ENCODE assay signal across 29 mouse cellular contexts in genomic region chr7:133699885-133700284, GRCm38 (mm10). TPM values are rescaled to one million over a fixed set of nuclear protein-coding genes. Genes with fewer than 3 reads are reported as not detected.
A peak's percentile ranks its signal among the peaks of the same experiment; 100 is the strongest.
DNase-seq lines count a peak whose midpoint lies in the region; ATAC-seq and TF ChIP-seq lines count a peak whose summit lies in the region.
"Had no signal": no experiment of that assay in that cellular context is flagged by ENCODE, and none has a peak within 500 bp of the region (broad histone marks: within the 10 kb centered on the region; RNA-seq: fewer than 3 reads in every experiment).

No protein-coding gene starts in this region.

- TF ChIP-seq CTCF in liver, embryonic 14.5 days (IDR thresholded peaks at IDR 0.05; ENCODE audit: low read depth) = no peak
- no peak for TF ChIP-seq CTCF in lung, postnatal 0 days (IDR thresholded peaks at IDR 0.05)

- H3K4me2 ChIP-seq in forebrain, embryonic 13.5 days = no peak overlapping the region
- peak overlapping the region; percentile 75 for H3K4me2 ChIP-seq in liver, embryonic 11.5 days
- peak overlapping the region; percentile 97 for H3K4me2 ChIP-seq in liver, embryonic 14.5 days (ENCODE audit: low read depth)
- no peak overlapping the region for H3K4me2 ChIP-seq in lung, postnatal 0 days (replicated peaks; ENCODE audit: low read depth, low read length)
- H3K4me2 ChIP-seq: lung, embryonic 15.5 days; midbrain, embryonic 12.5 days; neural tube, embryonic 15.5 days had no signal

- H3K4me3 ChIP-seq in forebrain, embryonic 10.5 days = no peak overlapping the region; the same call in 1 of the 2 replicates
- H3K4me3 ChIP-seq in forebrain, embryonic 13.5 days = no peak overlapping the region
- peak overlapping the region; percentile 58 for H3K4me3 ChIP-seq in liver, embryonic 11.5 days (ENCODE audit: low read depth, low read length)
- H3K4me3 ChIP-seq in liver, embryonic 14.5 days (ENCODE audit: insufficient read depth in 1 of 2, low read depth in 2 of 2, low read length in 2 of 2) = peak overlapping the region; percentile 82 to 86
- H3K4me3 ChIP-seq in lung, postnatal 0 days (ENCODE audit: low read depth, low read length) = no peak overlapping the region
- H3K4me3 ChIP-seq: gastrocnemius, adult 2 months; hindbrain, embryonic 10.5 days; left cerebral cortex, adult 2 months; lung, embryonic 15.5 days; midbrain, embryonic 12.5 days; neural tube, embryonic 15.5 days had no signal

- H3K27me3 ChIP-seq in forebrain, embryonic 10.5 days (ENCODE audit: poor library complexity, severe bottlenecking) = no peaks in the 10 kb centered on the region
- no peaks in the 10 kb centered on the region for H3K27me3 ChIP-seq in forebrain, embryonic 13.5 days
- no peaks in the 10 kb centered on the region for H3K27me3 ChIP-seq in liver, embryonic 11.5 days (replicated peaks; ENCODE audit: control insufficient read depth, insufficient read depth, low read length)
- no peaks in the 10 kb centered on the region for H3K27me3 ChIP-seq in liver, embryonic 14.5 days (ENCODE audit: control insufficient read depth, insufficient read depth, low read length)
- H3K27me3 ChIP-seq in lung, postnatal 0 days (replicated peaks; ENCODE audit: insufficient read depth, low read length) = no peaks in the 10 kb centered on the region
- H3K27me3 ChIP-seq: lung, embryonic 15.5 days; midbrain, embryonic 12.5 days; neural tube, embryonic 15.5 days had no signal

- WGBS in forebrain, embryonic 10.5 days = 88% methylated on average over 4 of the region's 4 CpGs
- 91% methylated on average over 4 of the region's 4 CpGs for WGBS in forebrain, embryonic 13.5 days
- WGBS in liver, embryonic 11.5 days = 70% methylated on average over 4 of the region's 4 CpGs
- WGBS in liver, embryonic 14.5 days (ENCODE audit: insufficient replicate concordance) = 58% methylated on average over 4 of the region's 4 CpGs
- 75% methylated on average over 4 of the region's 4 CpGs for WGBS in lung, postnatal 0 days

- no peak overlapping the region for H3K9ac ChIP-seq in forebrain, embryonic 13.5 days
- H3K9ac ChIP-seq in liver, embryonic 11.5 days (ENCODE audit: low read depth, low read length) = peak overlapping the region; percentile 71
- peak overlapping the region; percentile 97 for H3K9ac ChIP-seq in liver, embryonic 14.5 days (replicated peaks)
- H3K9ac ChIP-seq in lung, postnatal 0 days (replicated peaks; ENCODE audit: low read depth) = no peak overlapping the region
- H3K9ac ChIP-seq: lung, embryonic 15.5 days; midbrain, embryonic 12.5 days; neural tube, embryonic 15.5 days had no signal

- H3K36me3 ChIP-seq in forebrain, embryonic 10.5 days (replicated peaks) = peaks cover 15% of the 10 kb centered on the region
- H3K36me3 ChIP-seq in forebrain, embryonic 13.5 days (ENCODE audit: poor library complexity, severe bottlenecking) = peaks cover 24% of the 10 kb centered on the region
- peaks cover 25% of the 10 kb centered on the region for H3K36me3 ChIP-seq in liver, embryonic 11.5 days (ENCODE audit: control insufficient read depth, insufficient read depth, low read length)
- peaks cover 62% of the 10 kb centered on the region for H3K36me3 ChIP-seq in liver, embryonic 14.5 days (replicated peaks; ENCODE audit: control insufficient read depth, insufficient read depth, low read depth)
- no peaks in the 10 kb centered on the region for H3K36me3 ChIP-seq in lung, postnatal 0 days (ENCODE audit: insufficient read depth, low read length)
- H3K36me3 ChIP-seq: lung, embryonic 15.5 days had no signal

- no peaks in the 10 kb centered on the region for H3K4me1 ChIP-seq in forebrain, embryonic 10.5 days
- no peaks in the 10 kb centered on the region for H3K4me1 ChIP-seq in forebrain, embryonic 13.5 days
- peaks cover 34% of the 10 kb centered on the region for H3K4me1 ChIP-seq in liver, embryonic 11.5 days (replicated peaks; ENCODE audit: control insufficient read depth, insufficient read depth, low read length)
- peaks cover 54 to 62% of the 10 kb centered on the region in 2 experiments for H3K4me1 ChIP-seq in liver, embryonic 14.5 days (replicated peaks; ENCODE audit: control insufficient read depth in 2 of 2, insufficient read depth in 2 of 2, low read length in 1 of 2)
- H3K4me1 ChIP-seq in lung, postnatal 0 days (ENCODE audit: insufficient read depth, low read depth, low read length) = no peaks in the 10 kb centered on the region
- H3K4me1 ChIP-seq: hindbrain, embryonic 10.5 days; lung, embryonic 15.5 days; midbrain, embryonic 12.5 days; neural tube, embryonic 15.5 days had no signal

- TF ChIP-seq EP300 in liver, embryonic 14.5 days (IDR thresholded peaks at IDR 0.05; ENCODE audit: low read depth) = no peak
- TF ChIP-seq EP300 in lung, postnatal 0 days (IDR thresholded peaks at IDR 0.05) = no peak

- H3K27ac ChIP-seq in forebrain, embryonic 10.5 days = 0 out of 2 replicates have a peak overlapping the region, but pooled peaks have one; percentile 21
- no peak overlapping the region for H3K27ac ChIP-seq in forebrain, embryonic 13.5 days
- peak overlapping the region; percentile 99 for H3K27ac ChIP-seq in liver, embryonic 11.5 days (ENCODE audit: low read depth, low read length)
- peak overlapping the region; percentile 96 for H3K27ac ChIP-seq in liver, embryonic 14.5 days
- no peak overlapping the region for H3K27ac ChIP-seq in lung, postnatal 0 days (ENCODE audit: low read length)
- H3K27ac ChIP-seq: gastrocnemius, adult 2 months; left cerebral cortex, adult 2 months; lung, embryonic 15.5 days; midbrain, embryonic 12.5 days; neural tube, embryonic 15.5 days had no signal

- no peak for ATAC-seq in forebrain, embryonic 13.5 days
- ATAC-seq in liver, embryonic 11.5 days (replicated peaks; ENCODE audit: low FRiP score) = no peak
- ATAC-seq in liver, embryonic 14.5 days (ENCODE audit: insufficient read depth) = no peak
- no peak for ATAC-seq in lung, postnatal 0 days
- ATAC-seq: CD4-positive, CD25-positive, alpha-beta regulatory T cell, adult 4 months; forebrain, embryonic 14.5 days had no signal

- DNase-seq in forebrain, embryonic 10.5 days (ENCODE audit: extremely low spot score, low spot score) = no peak
- DNase-seq in liver, embryonic 11.5 days (ENCODE audit: low spot score) = no peak
- no peak for DNase-seq in liver
- no peak for DNase-seq in liver, embryonic 14.5 days (ENCODE audit: low read depth in 3 of 3, low spot score in 3 of 3)
- no peak for DNase-seq in lung, postnatal 0 days (ENCODE audit: low spot score)
- no peak for DNase-seq in thymus, postnatal 4 days
- DNase-seq: adrenal gland, postnatal 36 days; cerebellum, adult 11 months; cerebellum, adult 9-11 months; gastrocnemius, adult 2 months; kidney, adult 11 months; layer of hippocampus, adult 9-11 months; lung, postnatal 4 days; right cerebral cortex, adult 18-20 months; thymus, adult 18-20 months; thymus, postnatal 36 days had no signal

- no peaks in the 10 kb centered on the region for H3K9me3 ChIP-seq in forebrain, embryonic 10.5 days
- H3K9me3 ChIP-seq in forebrain, embryonic 13.5 days (replicated peaks) = no peaks in the 10 kb centered on the region
- no peaks in the 10 kb centered on the region for H3K9me3 ChIP-seq in liver, embryonic 11.5 days (ENCODE audit: control insufficient read depth, low read length)
- H3K9me3 ChIP-seq in liver, embryonic 14.5 days (ENCODE audit: control insufficient read depth, low read length) = no peaks in the 10 kb centered on the region
- H3K9me3 ChIP-seq in lung, postnatal 0 days (ENCODE audit: low read length) = no peaks in the 10 kb centered on the region
- H3K9me3 ChIP-seq: hindbrain, embryonic 10.5 days; lung, embryonic 15.5 days; midbrain, embryonic 12.5 days; neural tube, embryonic 15.5 days had no signal

RNA-seq across cellular contexts. Expression of gene Bccip, which starts 9.2 kb away (rescaled TPM):
- polyA plus RNA-seq in forebrain, embryonic 10.5 days (2016; fragmentation: Nextera tagmentation; extraction: Ambion mirVana) = 215 and 222 TPM in 2 replicates
- 139 and 149 TPM in 2 replicates for polyA plus RNA-seq in forebrain, embryonic 13.5 days (2015; fragmentation: Nextera tagmentation; extraction: Ambion mirVana)
- 200 and 201 TPM in 2 replicates for polyA plus RNA-seq in liver, embryonic 11.5 days (2014; fragmentation: Nextera tagmentation; extraction: Ambion mirVana)
- polyA plus RNA-seq in liver, embryonic 14.5 days (2012; rRNA removed) = 35.0 and 55.4 TPM in 2 replicates
- 78.5 and 87.7 TPM in 2 replicates for polyA plus RNA-seq in liver, embryonic 14.5 days (2014; fragmentation: Nextera tagmentation; extraction: Ambion mirVana)
- polyA plus RNA-seq in lung, postnatal 0 days (2015; fragmentation: Nextera tagmentation; extraction: Ambion mirVana) = 90.8 TPM in 2 replicates

RNA-seq across cellular contexts. Expression of gene Uros, which starts 10.0 kb away (rescaled TPM):
- polyA plus RNA-seq in forebrain, embryonic 10.5 days (2016; fragmentation: Nextera tagmentation; extraction: Ambion mirVana) = 35.1 and 41.9 TPM in 2 replicates
- polyA plus RNA-seq in forebrain, embryonic 13.5 days (2015; fragmentation: Nextera tagmentation; extraction: Ambion mirVana) = 46.2 and 48.7 TPM in 2 replicates
- 129 and 150 TPM in 2 replicates for polyA plus RNA-seq in liver, embryonic 11.5 days (2014; fragmentation: Nextera tagmentation; extraction: Ambion mirVana)
- polyA plus RNA-seq in liver, embryonic 14.5 days (2012; rRNA removed) = 162 and 175 TPM in 2 replicates
- 184 and 195 TPM in 2 replicates for polyA plus RNA-seq in liver, embryonic 14.5 days (2014; fragmentation: Nextera tagmentation; extraction: Ambion mirVana)
- polyA plus RNA-seq in lung, postnatal 0 days (2015; fragmentation: Nextera tagmentation; extraction: Ambion mirVana) = 12.9 and 18.3 TPM in 2 replicates

RNA-seq across cellular contexts. Expression of gene Mmp21, which starts 20.0 kb away (rescaled TPM):
- polyA plus RNA-seq in forebrain, embryonic 10.5 days (2016; fragmentation: Nextera tagmentation; extraction: Ambion mirVana) = not detected in 2 replicates
- 0.23 TPM in 1 of 2 replicates, not detected in the other for polyA plus RNA-seq in forebrain, embryonic 13.5 days (2015; fragmentation: Nextera tagmentation; extraction: Ambion mirVana)
- polyA plus RNA-seq in liver, embryonic 11.5 days (2014; fragmentation: Nextera tagmentation; extraction: Ambion mirVana) = 0.13 TPM in 1 of 2 replicates, not detected in the other
- polyA plus RNA-seq in liver, embryonic 14.5 days (2012; rRNA removed) = 0.04 and 0.08 TPM in 2 replicates
- not detected in 2 replicates for polyA plus RNA-seq in liver, embryonic 14.5 days (2014; fragmentation: Nextera tagmentation; extraction: Ambion mirVana)
- polyA plus RNA-seq in lung, postnatal 0 days (2015; fragmentation: Nextera tagmentation; extraction: Ambion mirVana) = 0.14 TPM in 1 of 2 replicates, not detected in the other
- polyA plus RNA-seq: forebrain, embryonic 14.5 days; gonadal fat pad, adult 2 months; heart, postnatal 0 days; hindbrain, embryonic 10.5 days; kidney, embryonic 16.5 days; large intestine, adult 2 months; limb, embryonic 14.5 days; midbrain, embryonic 12.5 days; neural tube, embryonic 15.5 days had no signal

Comparison
In these comparisons a context has a peak if more than half of its experiments do, and no peak if none do; other contexts are left out.
1. H3K27ac ChIP-seq: peak in forebrain, embryonic 10.5 days (single experiment), liver, embryonic 11.5 days (single experiment) and liver, embryonic 14.5 days (single experiment); none in forebrain, embryonic 13.5 days (single experiment) and lung, postnatal 0 days (single experiment).
2. H3K4me3 ChIP-seq: peak in liver, embryonic 11.5 days (single experiment) and liver, embryonic 14.5 days (2 of 2); none in forebrain, embryonic 10.5 days (single experiment), forebrain, embryonic 13.5 days (single experiment) and lung, postnatal 0 days (single experiment).
3. H3K4me2 ChIP-seq: peak in liver, embryonic 11.5 days (single experiment) and liver, embryonic 14.5 days (single experiment); none in forebrain, embryonic 13.5 days (single experiment) and lung, postnatal 0 days (single experiment).
4. H3K9ac ChIP-seq: peak in liver, embryonic 11.5 days (single experiment) and liver, embryonic 14.5 days (single experiment); none in forebrain, embryonic 13.5 days (single experiment) and lung, postnatal 0 days (single experiment).